Mouse (Mus musculus): ENCODE measurements around the gene Slx1b. TPM values are rescaled to one million over a fixed set of nuclear protein-coding genes. Genes with fewer than 3 reads are reported as not detected.
A peak's percentile ranks its signal among the peaks of the same experiment; 100 is the strongest.
"Not testable (repeated sequence)": the region's sequence is repeated elsewhere in the genome, so short reads cannot be mapped to it uniquely, and the experiment has no call there.

The Slx1b gene
- polyA plus RNA-seq, 1 experiment = 23.4 TPM

- no peak overlapping the region for H3K4me3 ChIP-seq (replicated peaks; ENCODE audit: extremely low read depth, low read depth, low read length)
- WGBS = 45% methylated on average over 5 of the region's 5 CpGs
- TF ChIP-seq POLR2A (IDR thresholded peaks at IDR 0.05; ENCODE audit: borderline replicate concordance, extremely low read depth, low read depth, low read length) = no peak
- no peaks in the 10 kb centered on the region for H3K4me1 ChIP-seq (ENCODE audit: control insufficient read depth, insufficient read depth, low read length)
- DNase-seq = no peak
Observed at GRCm38 (mm10) chr7:126645708-126646107, 49.9 kb downstream of the Slx1b start.

- TF ChIP-seq CTCF (IDR thresholded peaks at IDR 0.05; ENCODE audit: insufficient read depth, low read length) (no peak), POLR2A (IDR thresholded peaks at IDR 0.05; ENCODE audit: borderline replicate concordance, extremely low read depth, low read depth, low read length) (no peak)
- Histone ChIP-seq H3K4me3 (replicated peaks; ENCODE audit: extremely low read depth, low read depth, low read length) (no peak overlapping the region), H3K4me1 (ENCODE audit: control insufficient read depth, insufficient read depth, low read length) (no peaks in the 10 kb centered on the region)
- no peak for DNase-seq
Observed at GRCm38 (mm10) chr7:126644914-126645313, 50.7 kb downstream of the Slx1b start.

- TF ChIP-seq POLR2A (IDR thresholded peaks at IDR 0.05; ENCODE audit: borderline replicate concordance, extremely low read depth, low read depth, low read length) = no peak
- H3K4me1 ChIP-seq (ENCODE audit: control insufficient read depth, insufficient read depth, low read length) = no peaks in the 10 kb centered on the region
- 65% methylated on average over 3 of the region's 3 CpGs for WGBS
- no peak overlapping the region for H3K4me3 ChIP-seq (replicated peaks; ENCODE audit: extremely low read depth, low read depth, low read length)
- DNase-seq = no peak
Observed at GRCm38 (mm10) chr7:126644345-126644744, 51.2 kb downstream of the Slx1b start.

- WGBS = 14% methylated on average over 3 of the region's 3 CpGs
- not testable (repeated sequence) for DNase-seq; H3K4me3 ChIP-seq (replicated peaks; ENCODE audit: extremely low read depth, low read depth, low read length); H3K4me1 ChIP-seq (ENCODE audit: control insufficient read depth, insufficient read depth, low read length)
- TF ChIP-seq CTCF (IDR thresholded peaks at IDR 0.05; ENCODE audit: insufficient read depth, low read length) = peak; percentile 40
Observed at GRCm38 (mm10) chr7:126643244-126643617, 52.4 kb downstream of the Slx1b start.

- Histone ChIP-seq H3K4me1 (ENCODE audit: control insufficient read depth, insufficient read depth, low read length) (no peaks in the 10 kb centered on the region), H3K4me3 (replicated peaks; ENCODE audit: extremely low read depth, low read depth, low read length) (no peak overlapping the region)
- 51% methylated on average over 5 of the region's 5 CpGs for WGBS
- TF ChIP-seq CTCF (IDR thresholded peaks at IDR 0.05; ENCODE audit: insufficient read depth, low read length) (no peak), POLR2A (IDR thresholded peaks at IDR 0.05; ENCODE audit: borderline replicate concordance, extremely low read depth, low read depth, low read length) (no peak)
- DNase-seq = no peak
Observed at GRCm38 (mm10) chr7:126642545-126643243, 52.9 kb downstream of the Slx1b start.

Other genes starting within 250 kb of the Slx1b start
- gene Atp2a1, start 232.7 kb downstream of the Slx1b start, polyA plus RNA-seq (2012; rRNA removed) = 10.7 and 289 TPM in 2 replicates
- gene Sh2b1, start 220.4 kb downstream of the Slx1b start, polyA plus RNA-seq (2012; rRNA removed) = 58.1 and 62.4 TPM in 2 replicates
- 53.1 and 71.0 TPM in 2 replicates for gene Tufm, start 208.4 kb downstream of the Slx1b start, polyA plus RNA-seq (2012; rRNA removed)
- gene Atxn2l, start 192.3 kb downstream of the Slx1b start, polyA plus RNA-seq (2012; rRNA removed) = 152 and 216 TPM in 2 replicates
- 71.6 and 83.9 TPM in 2 replicates for gene Eif3c, start 129.4 kb downstream of the Slx1b start, polyA plus RNA-seq (2012; rRNA removed)
- 17.6 and 18.1 TPM in 2 replicates for gene Apobr, start 110.8 kb downstream of the Slx1b start, polyA plus RNA-seq (2012; rRNA removed)
- 63.8 and 104 TPM in 2 replicates for gene Cln3, start 110.0 kb downstream of the Slx1b start, polyA plus RNA-seq (2012; rRNA removed)
- gene Il27, start 100.8 kb downstream of the Slx1b start, polyA plus RNA-seq (2012; rRNA removed) = 0.43 and 0.79 TPM in 2 replicates
- 48.1 and 102 TPM in 2 replicates for gene Nupr1, start 64.9 kb downstream of the Slx1b start, polyA plus RNA-seq (2012; rRNA removed)
- gene Sgf29, start 46.5 kb downstream of the Slx1b start, polyA plus RNA-seq (2012; rRNA removed) = 36.4 and 43.4 TPM in 2 replicates
- gene Sult1a1, start 19.4 kb downstream of the Slx1b start, polyA plus RNA-seq (2012; rRNA removed) = 55.6 and 69.2 TPM in 2 replicates
- gene Bola2, start 383 bp downstream of the Slx1b start, polyA plus RNA-seq (2012; rRNA removed) = 38.2 and 39.6 TPM in 2 replicates
- 208 and 229 TPM in 2 replicates for gene Coro1a, start 12.0 kb upstream of the Slx1b start, polyA plus RNA-seq (2012; rRNA removed)
- gene Mapk3, start 63.8 kb upstream of the Slx1b start, polyA plus RNA-seq (2012; rRNA removed) = 500 and 548 TPM in 2 replicates
- gene Gdpd3, start 70.5 kb upstream of the Slx1b start, polyA plus RNA-seq (2012; rRNA removed) = 18.4 and 35.7 TPM in 2 replicates
- gene Ypel3, start 81.2 kb upstream of the Slx1b start, polyA plus RNA-seq (2012; rRNA removed) = 390 and 597 TPM in 2 replicates
- gene Tbx6, start 85.7 kb upstream of the Slx1b start, polyA plus RNA-seq (2012; rRNA removed) = 8.7 and 9.5 TPM in 2 replicates
- 135 and 156 TPM in 2 replicates for gene Ppp4c, start 96.7 kb upstream of the Slx1b start, polyA plus RNA-seq (2012; rRNA removed)
- gene Fam57b, start 101.9 kb upstream of the Slx1b start, polyA plus RNA-seq (2012; rRNA removed) = 11.9 and 13.3 TPM in 2 replicates
- gene 4930451I11Rik, start 135.9 kb upstream of the Slx1b start, polyA plus RNA-seq (2012; rRNA removed) = not detected in 2 replicates
- 0.22 and 0.74 TPM in 2 replicates for gene Doc2a, start 151.6 kb upstream of the Slx1b start, polyA plus RNA-seq (2012; rRNA removed)
- gene Hirip3, start 166.2 kb upstream of the Slx1b start, polyA plus RNA-seq (2012; rRNA removed) = 6.2 and 7.5 TPM in 2 replicates
- 66.0 and 68.9 TPM in 2 replicates for gene Ino80e, start 166.6 kb upstream of the Slx1b start, polyA plus RNA-seq (2012; rRNA removed)
- 174 and 210 TPM in 2 replicates for gene Taok2, start 188.9 kb upstream of the Slx1b start, polyA plus RNA-seq (2012; rRNA removed)
- gene Tmem219, start 227.1 kb upstream of the Slx1b start, polyA plus RNA-seq (2012; rRNA removed) = 83.6 and 92.9 TPM in 2 replicates
- 22.4 and 24.5 TPM in 2 replicates for gene Kctd13, start 233.1 kb upstream of the Slx1b start, polyA plus RNA-seq (2012; rRNA removed)

Data from lung, adult 2 months (tissue).